Comparison of ENCODE assay signal across 11 mouse cellular contexts in the genomic region with DNA sequence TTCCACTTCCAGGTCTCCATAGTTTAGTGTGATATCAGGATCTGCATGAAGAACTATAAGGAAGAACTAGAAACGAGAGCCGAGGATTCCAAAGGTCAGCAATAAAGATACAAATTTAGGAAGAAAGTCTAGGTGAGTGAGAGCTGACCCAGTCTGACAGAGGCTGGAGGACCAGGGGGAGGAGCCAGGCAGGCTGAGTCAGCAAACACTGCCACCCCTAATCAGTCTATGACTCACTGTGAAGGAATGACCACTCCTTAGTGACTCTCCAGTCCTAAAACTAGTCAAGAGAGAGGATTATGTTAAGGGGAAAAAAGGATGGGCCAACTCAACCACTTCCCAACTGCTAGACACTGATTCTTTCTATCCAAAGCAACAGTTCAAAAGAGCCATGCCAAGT. TPM values are rescaled to one million over a fixed set of nuclear protein-coding genes. Genes with fewer than 3 reads are reported as not detected.
DNase-seq lines count a peak whose midpoint lies in the region; ATAC-seq lines count a peak whose summit lies in the region.
"Had no signal": no experiment of that assay in that cellular context is flagged by ENCODE, and none has a peak within 500 bp of the region (broad histone marks: within the 10 kb centered on the region; RNA-seq: fewer than 3 reads in every experiment).

No protein-coding gene starts in this region.

- H3K9ac ChIP-seq in heart, embryonic 14.5 days (ENCODE audit: low read length), result no peak overlapping the region
- H3K9ac ChIP-seq in lung, embryonic 16.5 days (ENCODE audit: low read length), result no peak overlapping the region
- H3K9ac ChIP-seq in midbrain, embryonic 13.5 days (replicated peaks), result no peak overlapping the region
- H3K9ac ChIP-seq in forebrain, embryonic 12.5 days, result no peak overlapping the region
- H3K9ac ChIP-seq: embryonic facial prominence, embryonic 13.5 days had no signal

- peak; percentile 64; the same call in 1 of the 2 replicates for ATAC-seq in heart, embryonic 14.5 days (ENCODE audit: insufficient number of reproducible peaks, insufficient read depth, low FRiP score, low read depth)
- ATAC-seq in lung, embryonic 16.5 days (ENCODE audit: low read depth), result peak; percentile 84
- ATAC-seq in midbrain, embryonic 13.5 days, result no peak
- ATAC-seq in forebrain, embryonic 12.5 days (ENCODE audit: low FRiP score), result no peak

- no peak overlapping the region for H3K4me3 ChIP-seq in heart, embryonic 14.5 days (ENCODE audit: control insufficient read depth in 1 of 2, insufficient read depth in 1 of 2, low read depth in 1 of 2, low read length in 2 of 2)
- H3K4me3 ChIP-seq in lung, embryonic 16.5 days (ENCODE audit: low read length), result no peak overlapping the region
- no peak overlapping the region for H3K4me3 ChIP-seq in midbrain, embryonic 13.5 days (replicated peaks)
- H3K4me3 ChIP-seq in forebrain, embryonic 12.5 days (replicated peaks), result no peak overlapping the region
- H3K4me3 ChIP-seq: embryonic facial prominence, embryonic 13.5 days had no signal

- no peaks in the 10 kb centered on the region for H3K9me3 ChIP-seq in heart, embryonic 14.5 days (ENCODE audit: control insufficient read depth, low read length)
- H3K9me3 ChIP-seq in lung, embryonic 16.5 days (ENCODE audit: control insufficient read depth, low read length), result no peaks in the 10 kb centered on the region
- no peaks in the 10 kb centered on the region for H3K9me3 ChIP-seq in midbrain, embryonic 13.5 days
- no peaks in the 10 kb centered on the region for H3K9me3 ChIP-seq in forebrain, embryonic 12.5 days
- H3K9me3 ChIP-seq: embryonic facial prominence, embryonic 13.5 days had no signal

- no peak overlapping the region for H3K27ac ChIP-seq in heart, embryonic 14.5 days (replicated peaks in 1 of 2; ENCODE audit: control insufficient read depth in 1 of 2, insufficient read depth in 1 of 2, low read depth in 2 of 2, low read length in 2 of 2)
- H3K27ac ChIP-seq in lung, embryonic 16.5 days (ENCODE audit: low read length), result no peak overlapping the region
- H3K27ac ChIP-seq in midbrain, embryonic 13.5 days, result no peak overlapping the region
- no peak overlapping the region for H3K27ac ChIP-seq in forebrain, embryonic 12.5 days
- H3K27ac ChIP-seq: embryonic facial prominence, embryonic 13.5 days had no signal

- H3K4me1 ChIP-seq in heart, embryonic 14.5 days (ENCODE audit: control insufficient read depth in 2 of 2, insufficient read depth in 2 of 2, low read length in 2 of 2), result peaks cover 13 to 35% of the 10 kb centered on the region in 2 experiments
- H3K4me1 ChIP-seq in lung, embryonic 16.5 days (replicated peaks; ENCODE audit: control insufficient read depth, insufficient read depth, low read length), result no peaks in the 10 kb centered on the region; the same call in 1 of the 2 replicates
- H3K4me1 ChIP-seq in midbrain, embryonic 13.5 days (replicated peaks), result no peaks in the 10 kb centered on the region
- H3K4me1 ChIP-seq in forebrain, embryonic 12.5 days, result no peaks in the 10 kb centered on the region
- H3K4me1 ChIP-seq: embryonic facial prominence, embryonic 13.5 days had no signal

- WGBS in heart, embryonic 14.5 days, result 72% methylated on average over 2 of the region's 2 CpGs
- WGBS in lung, embryonic 16.5 days, result 71% methylated on average over 2 of the region's 2 CpGs
- 88% methylated on average over 2 of the region's 2 CpGs for WGBS in midbrain, embryonic 13.5 days
- WGBS in forebrain, embryonic 12.5 days, result 90% methylated on average over 2 of the region's 2 CpGs

- H3K36me3 ChIP-seq in heart, embryonic 14.5 days (ENCODE audit: control insufficient read depth, insufficient read depth, low read length), result no peaks in the 10 kb centered on the region
- no peaks in the 10 kb centered on the region for H3K36me3 ChIP-seq in lung, embryonic 16.5 days (ENCODE audit: control insufficient read depth, insufficient read depth, low read length)
- no peaks in the 10 kb centered on the region for H3K36me3 ChIP-seq in midbrain, embryonic 13.5 days
- H3K36me3 ChIP-seq in forebrain, embryonic 12.5 days (replicated peaks), result no peaks in the 10 kb centered on the region
- H3K36me3 ChIP-seq: embryonic facial prominence, embryonic 13.5 days had no signal

- DNase-seq in adrenal gland, adult (ENCODE audit: inconsistent age in 2 of 2, low spot score in 1 of 2), result peak; percentile 59 to 83
- no peak for DNase-seq in adrenal gland, postnatal 4 days (ENCODE audit: low spot score in 2 of 2)
- DNase-seq in 416B (ENCODE audit: low read depth), result peak; percentile 34
- DNase-seq in layer of hippocampus, postnatal 14 days (ENCODE audit: low spot score in 2 of 2), result no peak
- DNase-seq: gastrocnemius, postnatal 10 days had no signal

- no peaks in the 10 kb centered on the region for H3K27me3 ChIP-seq in heart, embryonic 14.5 days (ENCODE audit: control insufficient read depth, insufficient read depth, low read length)
- H3K27me3 ChIP-seq in lung, embryonic 16.5 days (ENCODE audit: control insufficient read depth, insufficient read depth, low read depth, low read length), result no peaks in the 10 kb centered on the region
- H3K27me3 ChIP-seq in midbrain, embryonic 13.5 days, result peaks cover 4% of the 10 kb centered on the region; the same call in 1 of the 2 replicates
- H3K27me3 ChIP-seq in forebrain, embryonic 12.5 days, result peaks cover 9% of the 10 kb centered on the region
- H3K27me3 ChIP-seq: embryonic facial prominence, embryonic 13.5 days had no signal

- H3K4me2 ChIP-seq in heart, embryonic 14.5 days (ENCODE audit: low read length), result no peak overlapping the region
- H3K4me2 ChIP-seq in lung, embryonic 16.5 days (ENCODE audit: low read depth, low read length), result no peak overlapping the region
- no peak overlapping the region for H3K4me2 ChIP-seq in midbrain, embryonic 13.5 days (replicated peaks)
- no peak overlapping the region for H3K4me2 ChIP-seq in forebrain, embryonic 12.5 days
- H3K4me2 ChIP-seq: embryonic facial prominence, embryonic 13.5 days had no signal

RNA-seq across cellular contexts. Expression of a gene that starts 6.6 kb away (rescaled TPM):
- total RNA-seq in adrenal gland, postnatal 4 days (2021), result 1 to 10 TPM; 2.4 to 2.5 TPM
- 2.2 and 2.4 TPM in 2 replicates for polyA plus RNA-seq in heart, embryonic 14.5 days (2014; fragmentation: Nextera tagmentation; extraction: Ambion mirVana)
- 2.0 and 2.5 TPM in 2 replicates for polyA plus RNA-seq in lung, embryonic 16.5 days (2015; fragmentation: Nextera tagmentation; extraction: Ambion mirVana)
- 0.14 TPM in 1 of 2 replicates, not detected in the other for polyA plus RNA-seq in midbrain, embryonic 13.5 days (2015; fragmentation: Nextera tagmentation; extraction: Ambion mirVana)
- under 1 TPM; 0.29 to 0.48 TPM for total RNA-seq in layer of hippocampus, postnatal 14 days (2021)
- polyA plus RNA-seq in forebrain, embryonic 12.5 days (2016; fragmentation: Nextera tagmentation; extraction: Ambion mirVana), result 0.13 and 0.20 TPM in 2 replicates

RNA-seq across cellular contexts. Expression of a gene that starts 6.6 kb away (rescaled TPM):
- 1 to 10 TPM; 8.0 to 8.3 TPM for total RNA-seq in adrenal gland, postnatal 4 days (2021)
- 12.3 and 19.4 TPM in 2 replicates for polyA plus RNA-seq in heart, embryonic 14.5 days (2014; fragmentation: Nextera tagmentation; extraction: Ambion mirVana)
- polyA plus RNA-seq in lung, embryonic 16.5 days (2015; fragmentation: Nextera tagmentation; extraction: Ambion mirVana), result 4.6 and 8.0 TPM in 2 replicates
- 0.16 TPM in 1 of 2 replicates, not detected in the other for polyA plus RNA-seq in midbrain, embryonic 13.5 days (2015; fragmentation: Nextera tagmentation; extraction: Ambion mirVana)
- 1 to 10 TPM in 1 of 2 experiments, under 1 TPM in 1; 0.98 to 1.0 TPM for total RNA-seq in layer of hippocampus, postnatal 14 days (2021)
- 0.57 and 1.2 TPM in 2 replicates for polyA plus RNA-seq in forebrain, embryonic 12.5 days (2016; fragmentation: Nextera tagmentation; extraction: Ambion mirVana)
- total RNA-seq: megakaryocyte-erythroid progenitor cell, adult 5-6 weeks had no signal

Comparison
In these comparisons a context has a peak if more than half of its experiments do, and no peak if none do; other contexts are left out.
1. DNase-seq: peak in adrenal gland, adult (2 of 2) and 416B (single experiment); none in adrenal gland, postnatal 4 days (0 of 2) and layer of hippocampus, postnatal 14 days (0 of 2).
2. ATAC-seq: peak in heart, embryonic 14.5 days (single experiment) and lung, embryonic 16.5 days (single experiment); none in midbrain, embryonic 13.5 days (single experiment) and forebrain, embryonic 12.5 days (single experiment).